Mouse (Mus musculus) kidney, postnatal 0 days (tissue): Measurements from ENCODE around the gene Rabgap1. TPM values are rescaled to one million over a fixed set of nuclear protein-coding genes. Genes with fewer than 3 reads are reported as not detected.
A peak's percentile ranks its signal among the peaks of the same experiment; 100 is the strongest.

Experiments used
- ATAC-seq: fragments of 200-750 bp; cut with Nextera tagmentation; replicated peaks from 2 replicates; pipeline ENCODE4 v1.8.0; 2017; ENCODE audit warnings: low read depth, moderate number of reproducible peaks, moderate TSS enrichment, moderate library complexity; ENCODE audit not compliant: low FRiP score
- DNase-seq: peaks from one replicate; pipeline ENCODE4 v3.0.0-alpha.2; 2016; ENCODE audit warnings: low spot score
- H3K27ac ChIP-seq: fragments of 300-500 bp; sonication (generic); 2 replicates; pipeline ENCODE4 v1.5.1; 2014; ENCODE audit warnings: mild to moderate bottlenecking
- H3K27me3 ChIP-seq: fragments of 300-500 bp; sonication (generic); 2 replicates; pipeline ENCODE4 v1.6.1; 2014; ENCODE audit warnings: low read length, mixed read lengths; ENCODE audit not compliant: insufficient read depth
- H3K36me3 ChIP-seq: fragments of 300-500 bp; sonication (generic); 2 replicates; pipeline ENCODE4 v1.6.1; 2014; ENCODE audit warnings: low read length, mixed read lengths; ENCODE audit not compliant: insufficient read depth
- H3K4me1 ChIP-seq: fragments of 300-500 bp; sonication (generic); replicated peaks from 2 replicates; pipeline ENCODE4 v1.6.1; 2014; ENCODE audit warnings: antibody characterized with exemption, low read length, mixed read lengths; ENCODE audit not compliant: insufficient read depth
- H3K4me2 ChIP-seq: fragments of 300-500 bp; sonication (generic); 2 replicates; pipeline ENCODE4 v1.6.1; 2014; ENCODE audit warnings: mild to moderate bottlenecking, low read length, moderate library complexity, mixed read lengths
- H3K4me3 ChIP-seq: fragments of 300-500 bp; sonication (generic); replicated peaks from 2 replicates; pipeline ENCODE4 v1.5.1; 2014; ENCODE audit warnings: low read depth, low read length
- H3K9ac ChIP-seq: fragments of 300-500 bp; sonication (generic); 2 replicates; pipeline ENCODE4 v1.6.1; 2014; ENCODE audit warnings: low read depth, low read length
- H3K9me3 ChIP-seq: fragments of 300-500 bp; sonication (generic); replicated peaks from 2 replicates; pipeline ENCODE4 v1.6.1; 2016; ENCODE audit warnings: low read length, inconsistent platforms, mixed read lengths
- CTCF ChIP-seq: IDR thresholded peaks from 2 replicates; pipeline ENCODE4 v1.5.1; 2016; ENCODE audit warnings: antibody characterized with exemption, low read depth, mild to moderate bottlenecking, moderate library complexity
- WGBS: fragments of 180-500 bp; shearing (Covaris S2); extraction: QIAGEN DNeasy Blood & Tissue Kit; methylation state at CpG from one replicate; pipeline ENCODE4 v1.1.7; 2014; 5-methylcytosine and 5-hydroxymethylcytosine counted together
- polyA plus RNA-seq: library from polyadenylated mRNA; unstranded; fragments of >200 nt; fragmentation: Nextera tagmentation; extraction: Ambion mirVana; gene quantifications from 2 replicates; pipeline ENCODE4 v1.2.1, GENCODE M21; 2015

Gene Rabgap1
- polyA plus RNA-seq, 1 experiment from 2014 or later: 28.3 TPM

GRCm38 (mm10) chr2:37430593-37431464 is 12.2 kb upstream of the Rabgap1 start:
- TF ChIP-seq CTCF: no peak
- peaks cover 9% of the 10 kb centered on the region for H3K4me1 ChIP-seq

GRCm38 (mm10) chr2:37431609-37432008 is 11.5 kb upstream of the Rabgap1 start:
- Histone ChIP-seq H3K9ac (peak overlapping the region; percentile 72; the same call in 1 of the 2 replicates), H3K27me3 (no peaks in the 10 kb centered on the region), H3K4me1 (peaks cover 9% of the 10 kb centered on the region), H3K4me2 (peak overlapping the region; percentile 75), H3K36me3 (peaks cover 9% of the 10 kb centered on the region), H3K27ac (peak overlapping the region; percentile 96), H3K4me3 (peak overlapping the region; percentile 62), H3K9me3 (no peaks in the 10 kb centered on the region)
- WGBS: 20% methylated on average over 7 of the region's 7 CpGs
- peak; percentile 11; the same call in 1 of the 2 replicates for ATAC-seq
- TF ChIP-seq CTCF: no peak
- no peak for DNase-seq

More at GRCm38 (mm10) chr2:37430593-37431464, 12.2 kb upstream of the Rabgap1 start:
- no peaks in the 10 kb centered on the region for H3K9me3 ChIP-seq
- H3K36me3 ChIP-seq: peaks cover 5% of the 10 kb centered on the region
- peak overlapping the region; percentile 72 for H3K9ac ChIP-seq
- no peaks in the 10 kb centered on the region for H3K27me3 ChIP-seq
- DNase-seq: peak; percentile 97
- peak overlapping the region; percentile 96 for H3K27ac ChIP-seq
- H3K4me2 ChIP-seq: peak overlapping the region; percentile 75
- H3K4me3 ChIP-seq: peak overlapping the region; percentile 62
- WGBS: under 1% methylated on average over 38 of the region's 38 CpGs
- peak; percentile 92 for ATAC-seq

GRCm38 (mm10) chr2:37451667-37452375 is 8.7 kb downstream of the Rabgap1 start:
- H3K9ac ChIP-seq: peak overlapping the region; percentile 95
- H3K27ac ChIP-seq: peak overlapping the region; percentile 89
- H3K9me3 ChIP-seq: no peaks in the 10 kb centered on the region
- H3K4me2 ChIP-seq: peak overlapping the region; percentile 77
- no peaks in the 10 kb centered on the region for H3K36me3 ChIP-seq
- TF ChIP-seq CTCF: no peak
- peak overlapping the region; percentile 90 for H3K4me3 ChIP-seq
- DNase-seq (peak; percentile 97), ATAC-seq (peak; percentile 99)
- WGBS: 9% methylated on average over 32 of the region's 44 CpGs
- no peaks in the 10 kb centered on the region for H3K27me3 ChIP-seq
- peaks cover 5% of the 10 kb centered on the region; the same call in 1 of the 2 replicates for H3K4me1 ChIP-seq

- Histone ChIP-seq H3K36me3 (no peaks in the 10 kb centered on the region), H3K4me2 (peak overlapping the region; percentile 77), H3K9ac (peak overlapping the region; percentile 95), H3K4me3 (peak overlapping the region; percentile 90), H3K9me3 (no peaks in the 10 kb centered on the region), H3K4me1 (peaks cover 5% of the 10 kb centered on the region; the same call in 1 of the 2 replicates), H3K27ac (peak overlapping the region; percentile 89), H3K27me3 (no peaks in the 10 kb centered on the region)
- WGBS: 1% methylated on average over 19 of the region's 24 CpGs
- no peak for TF ChIP-seq CTCF
- peak; percentile 84 for ATAC-seq
- no peak for DNase-seq
Measured at GRCm38 (mm10) chr2:37452376-37452760, 9.3 kb downstream of the Rabgap1 start.

GRCm38 (mm10) chr2:37460707-37461106 is 17.6 kb downstream of the Rabgap1 start:
- TF ChIP-seq CTCF: peak; percentile 25; the same call in 1 of the 2 replicates
- no peaks in the 10 kb centered on the region for H3K4me1 ChIP-seq
- no peak overlapping the region for H3K27ac ChIP-seq
- H3K9me3 ChIP-seq: no peaks in the 10 kb centered on the region
- no peak overlapping the region for H3K9ac ChIP-seq
- 94% methylated on average over 4 of the region's 4 CpGs for WGBS
- H3K36me3 ChIP-seq: no peaks in the 10 kb centered on the region
- ATAC-seq: no peak
- H3K27me3 ChIP-seq: no peaks in the 10 kb centered on the region
- no peak overlapping the region for H3K4me3 ChIP-seq
- no peak overlapping the region for H3K4me2 ChIP-seq
- DNase-seq: no peak

- H3K27ac ChIP-seq: no peak overlapping the region
- DNase-seq (no peak), ATAC-seq (no peak)
- no peak overlapping the region for H3K4me3 ChIP-seq
- no peaks in the 10 kb centered on the region for H3K9me3 ChIP-seq
- H3K27me3 ChIP-seq: no peaks in the 10 kb centered on the region
- no peak for TF ChIP-seq CTCF
- H3K9ac ChIP-seq: no peak overlapping the region
- no peaks in the 10 kb centered on the region for H3K4me1 ChIP-seq
- 95% methylated on average over 4 of the region's 4 CpGs for WGBS
- H3K4me2 ChIP-seq: no peak overlapping the region
- H3K36me3 ChIP-seq: 0 out of 2 replicates have a peak, but pooled peaks cover 6% of the 10 kb centered on the region
Measured at GRCm38 (mm10) chr2:37466266-37466665, 23.2 kb downstream of the Rabgap1 start.
